ENCODE assay signal across 2 mouse cellular contexts in genomic region chr10:95648326-95648888, GRCm38 (mm10).
TF ChIP-seq lines count a peak whose summit lies in the region.

No protein-coding gene starts in this region.

TF ChIP-seq in CH12.LX, 34 proteins besides CTCF, POLR2A, EP300 and RAD21:
- TF ChIP-seq BHLHE40 (IDR thresholded peaks at IDR 0.05; ENCODE audit: low read depth, low read length): peak; percentile 79
- no peak for TF ChIP-seq ETS1 (conservative IDR thresholded peaks at IDR 0.05; ENCODE audit: low read depth, low read length)
- peak; percentile 72 for TF ChIP-seq MAX (IDR thresholded peaks at IDR 0.05; ENCODE audit: low read length)
- TF ChIP-seq E2F4 (IDR thresholded peaks at IDR 0.05; ENCODE audit: insufficient replicate concordance, low read depth, low read length): no peak
- no peak for TF ChIP-seq TCF12 (IDR thresholded peaks at IDR 0.05; ENCODE audit: low read depth, low read length)
- peak; percentile 36; the same call in 1 of the 2 replicates for TF ChIP-seq JUN (IDR thresholded peaks at IDR 0.05; ENCODE audit: insufficient read depth, low read depth, low read length)
- peak; percentile 50; the same call in 1 of the 2 replicates for TF ChIP-seq MYC (IDR thresholded peaks at IDR 0.05; ENCODE audit: low read depth, low read length)
- TF ChIP-seq MAZ (IDR thresholded peaks at IDR 0.05; ENCODE audit: low read depth, low read length): no peak
- no peak for TF ChIP-seq SIN3A (IDR thresholded peaks at IDR 0.05; ENCODE audit: low read length)
- TF ChIP-seq ZNF384 (IDR thresholded peaks at IDR 0.05; ENCODE audit: low read depth, low read length): 0 out of 2 replicates have a peak, but pooled peaks have one; percentile 16
- TF ChIP-seq HCFC1 (IDR thresholded peaks at IDR 0.05; ENCODE audit: low read depth, low read length): no peak

TF ChIP-seq in ES-E14, 5 proteins besides CTCF, POLR2A, EP300 and RAD21:
- TF ChIP-seq CHD2 (IDR thresholded peaks at IDR 0.05; ENCODE audit: low read depth, low read length) (no peak), HCFC1 (IDR thresholded peaks at IDR 0.05; ENCODE audit: borderline replicate concordance, insufficient read depth, low read length) (no peak), MAFK (IDR thresholded peaks at IDR 0.05; ENCODE audit: insufficient read depth, low read depth, low read length) (no peak), ZNF384 (IDR thresholded peaks at IDR 0.05; ENCODE audit: low read depth, low read length) (0 out of 2 replicates have a peak, but pooled peaks have one; percentile 25)
TF ChIP-seq in ES-E14: peak in this region for 1.
